8 mouse cellular contexts compared by ENCODE assay signal in genomic region chr3:122618991-122619930, GRCm38 (mm10). TPM values are rescaled to one million over a fixed set of nuclear protein-coding genes. Genes with fewer than 3 reads are reported as not detected.
DNase-seq lines count a peak whose midpoint lies in the region; ATAC-seq and TF ChIP-seq lines count a peak whose summit lies in the region.

Fnbp1l (minus strand) TSS chr3:122619715.

- peak within 1 kb of the TSS; percentile 100 for H3K9ac ChIP-seq in ES-Bruce4 (ENCODE audit: low read depth, poor library complexity, severe bottlenecking)
- H3K9ac ChIP-seq in hindbrain, embryonic 12.5 days: peak within 1 kb of the TSS; percentile 100

- no peaks in the 10 kb centered on the region for H3K9me3 ChIP-seq in ES-Bruce4 (replicated peaks; ENCODE audit: control insufficient read depth, insufficient read depth, low read length, poor library complexity, severe bottlenecking)
- no peaks in the 10 kb centered on the region for H3K9me3 ChIP-seq in hindbrain, embryonic 12.5 days (replicated peaks)

- ATAC-seq in hindbrain, embryonic 12.5 days (ENCODE audit: low FRiP score): peak; percentile 88

- peak; percentile 95 for DNase-seq in brain, embryonic 14.5 days (ENCODE audit: low read depth)
- DNase-seq in frontal cortex, adult 2 months (ENCODE audit: extremely low spot score in 1 of 2, low spot score in 1 of 2): peak in 1 of 2 experiments; percentile 78
- peak; percentile 61 to 64 for DNase-seq in layer of hippocampus, postnatal 25 days (ENCODE audit: extremely low spot score in 1 of 2, low spot score in 1 of 2)
- peak; percentile 84 for DNase-seq in lung, postnatal 14 days
- DNase-seq in retina, postnatal 1 day: peak; percentile 91
- peak; percentile 63 for DNase-seq in urinary bladder, postnatal 25 days (ENCODE audit: low spot score)

- TF ChIP-seq POLR2A in ES-Bruce4 (IDR thresholded peaks at IDR 0.05; ENCODE audit: insufficient read depth, low read length): peak; percentile 28
- TF ChIP-seq POLR2A in brain, embryonic 14.5 days (IDR thresholded peaks at IDR 0.05; ENCODE audit: borderline replicate concordance, extremely low read depth, insufficient read depth, insufficient read length, poor library complexity, severe bottlenecking): peak; percentile 84

- whole genome bisulfite sequencing in hindbrain, embryonic 12.5 days: under 1% methylated on average over 102 of the region's 118 CpGs

- H3K4me3 ChIP-seq in ES-Bruce4 (ENCODE audit: low read depth, low read length): peak within 1 kb of the TSS; percentile 87
- peak within 1 kb of the TSS; percentile 97 for H3K4me3 ChIP-seq in hindbrain, embryonic 12.5 days

- TF ChIP-seq EP300 in ES-Bruce4 (IDR thresholded peaks at IDR 0.05; ENCODE audit: insufficient read depth, low read depth, low read length): no peak

- no peaks in the 10 kb centered on the region for H3K4me1 ChIP-seq in ES-Bruce4 (ENCODE audit: control insufficient read depth, insufficient read depth, low read length)
- H3K4me1 ChIP-seq in hindbrain, embryonic 12.5 days: peaks cover 35% of the 10 kb centered on the region

- TF ChIP-seq CTCF in ES-Bruce4 (IDR thresholded peaks at IDR 0.05; ENCODE audit: low read depth, low read length): no peak
- TF ChIP-seq CTCF in brain, embryonic 14.5 days (IDR thresholded peaks at IDR 0.05; ENCODE audit: borderline replicate concordance, extremely low read depth, insufficient read depth, insufficient read length): no peak

- H3K36me3 ChIP-seq in ES-Bruce4 (ENCODE audit: control insufficient read depth, insufficient read depth, low read length, poor library complexity, severe bottlenecking): no peaks in the 10 kb centered on the region
- no peaks in the 10 kb centered on the region for H3K36me3 ChIP-seq in hindbrain, embryonic 12.5 days

- peak within 1 kb of the TSS; percentile 63 for H3K4me2 ChIP-seq in hindbrain, embryonic 12.5 days (replicated peaks)

- H3K27ac ChIP-seq in ES-Bruce4 (ENCODE audit: insufficient read depth, low read length): peak within 1 kb of the TSS; percentile 65
- peak within 1 kb of the TSS; percentile 99 for H3K27ac ChIP-seq in hindbrain, embryonic 12.5 days

- no peaks in the 10 kb centered on the region for H3K27me3 ChIP-seq in ES-Bruce4 (ENCODE audit: control insufficient read depth, insufficient read depth, low read length, poor library complexity, severe bottlenecking)
- H3K27me3 ChIP-seq in hindbrain, embryonic 12.5 days: no peaks in the 10 kb centered on the region

RNA-seq across cellular contexts. Expression of gene Fnbp1l, which starts in this region (rescaled TPM):
- 113 and 119 TPM in 2 replicates for polyA plus RNA-seq in ES-Bruce4 (2011; ENCODE audit: insufficient read depth, insufficient read length, low read depth, missing spikeins)
- polyA plus RNA-seq in brain, embryonic 14.5 days (2012; rRNA removed): 292 and 358 TPM in 2 replicates
- polyA plus RNA-seq in frontal cortex, adult 2 months (2012; rRNA removed): 98.4 and 102 TPM in 2 replicates
- 139 and 151 TPM in 2 replicates for polyA plus RNA-seq in hindbrain, embryonic 12.5 days (2016; fragmentation: Nextera tagmentation; extraction: Ambion mirVana)
- 10 to 100 TPM; 32.5 to 33.9 TPM for total RNA-seq in layer of hippocampus, postnatal 25 days (2021)
